Mouse (Mus musculus) liver, embryonic 15.5 days (tissue): ENCODE results near the gene Cdk19. TPM values are rescaled to one million over a fixed set of nuclear protein-coding genes. Genes with fewer than 3 reads are reported as not detected.

Experiments
- ATAC-seq: fragments of 200-750 bp; cut with Nextera tagmentation; 2 replicates; pipeline ENCODE4 v1.8.0; 2017; ENCODE audit warnings: moderate number of reproducible peaks, mild to moderate bottlenecking, moderate library complexity; ENCODE audit not compliant: insufficient read depth
- H3K27ac ChIP-seq: fragments of 300-500 bp; sonication (generic); replicated peaks from 2 replicates; pipeline ENCODE4 v1.5.1; 2015; ENCODE audit warnings: mild to moderate bottlenecking, inconsistent platforms
- H3K27me3 ChIP-seq: fragments of 300-500 bp; sonication (generic); 2 replicates; pipeline ENCODE4 v1.6.1; 2015; ENCODE audit warnings: mild to moderate bottlenecking, inconsistent platforms
- H3K36me3 ChIP-seq: fragments of 300-500 bp; sonication (generic); replicated peaks from 2 replicates; pipeline ENCODE4 v1.6.1; 2015; ENCODE audit warnings: moderate library complexity, mild to moderate bottlenecking, inconsistent platforms
- H3K4me1 ChIP-seq: fragments of 300-500 bp; sonication (generic); replicated peaks from 2 replicates; pipeline ENCODE4 v1.6.1; 2015; ENCODE audit warnings: inconsistent platforms
- H3K4me2 ChIP-seq: fragments of 300-500 bp; sonication (generic); 2 replicates; pipeline ENCODE4 v1.6.1; 2015; ENCODE audit warnings: moderate library complexity, mild to moderate bottlenecking, inconsistent platforms
- H3K4me3 ChIP-seq: fragments of 300-500 bp; sonication (generic); replicated peaks from 2 replicates; pipeline ENCODE4 v1.5.1; 2015; ENCODE audit warnings: mild to moderate bottlenecking, inconsistent platforms
- H3K9ac ChIP-seq: fragments of 300-500 bp; sonication (generic); 2 replicates; pipeline ENCODE4 v1.6.1; 2015; ENCODE audit warnings: moderate library complexity, mild to moderate bottlenecking, inconsistent platforms
- H3K9me3 ChIP-seq: fragments of 300-500 bp; sonication (generic); replicated peaks from 2 replicates; pipeline ENCODE4 v1.6.1; 2016; ENCODE audit warnings: inconsistent platforms
- WGBS: fragments of 180-500 bp; shearing (Covaris S2); methylation state at CpG from one replicate; pipeline ENCODE4 v1.1.7; 2015; ENCODE audit warnings: mixed read lengths; ENCODE audit not compliant: insufficient replicate concordance; 5-methylcytosine and 5-hydroxymethylcytosine counted together
- polyA plus RNA-seq: library from polyadenylated mRNA; unstranded; fragments of >200 nt; fragmentation: Nextera tagmentation; extraction: Ambion mirVana; gene quantifications from 2 replicates; pipeline ENCODE4 v1.2.1, GENCODE M21; 2015

Cdk19 gene
- polyA plus RNA-seq, 1 experiment from 2014 or later, result 2.9 TPM

GRCm38 (mm10) chr10:40350245-40350932, 11.0 kb downstream of the Cdk19 start:
- no peak for ATAC-seq
- WGBS, result 39% methylated on average over 12 of the region's 12 CpGs
- peak overlapping the region; percentile 90 for H3K4me2 ChIP-seq
- H3K9ac ChIP-seq, result peak overlapping the region; percentile 88
- H3K27me3 ChIP-seq, result no peaks in the 10 kb centered on the region
- no peaks in the 10 kb centered on the region for H3K9me3 ChIP-seq
- peak overlapping the region; percentile 100; the same call in 1 of the 2 replicates for H3K27ac ChIP-seq
- H3K36me3 ChIP-seq, result no peaks in the 10 kb centered on the region
- peaks cover 34% of the 10 kb centered on the region for H3K4me1 ChIP-seq
- peak overlapping the region; percentile 97 for H3K4me3 ChIP-seq

DNA sequence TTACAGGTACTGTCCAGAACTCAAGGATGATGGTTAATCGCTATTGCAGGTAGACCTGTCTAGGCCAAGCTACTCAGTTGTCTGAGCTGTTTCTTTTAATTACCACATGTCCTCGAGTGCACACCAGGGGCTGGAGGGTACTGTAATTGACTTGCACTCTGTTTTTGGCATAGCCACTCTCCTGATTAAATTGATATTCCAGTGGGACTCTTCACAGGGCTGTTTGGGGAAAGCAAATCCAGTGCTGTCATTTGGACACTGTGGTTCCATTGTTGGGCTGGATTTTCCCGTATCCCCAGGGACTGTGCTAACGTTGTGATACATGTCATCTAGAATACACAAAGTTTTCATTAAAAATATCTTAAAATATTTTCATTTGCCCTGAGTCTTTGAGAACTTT, 11.8 kb downstream of the Cdk19 start:
- no peaks in the 10 kb centered on the region for H3K36me3 ChIP-seq
- H3K9me3 ChIP-seq, result no peaks in the 10 kb centered on the region
- H3K9ac ChIP-seq, result no peak overlapping the region
- no peak overlapping the region for H3K27ac ChIP-seq
- peak overlapping the region; percentile 97; the same call in 1 of the 2 replicates for H3K4me3 ChIP-seq
- H3K27me3 ChIP-seq, result no peaks in the 10 kb centered on the region
- WGBS, result 72% methylated on average over 4 of the region's 4 CpGs
- H3K4me1 ChIP-seq, result peaks cover 36% of the 10 kb centered on the region
- H3K4me2 ChIP-seq, result peak overlapping the region; percentile 90; the same call in 1 of the 2 replicates
- ATAC-seq, result no peak

GRCm38 (mm10) chr10:40354081-40354480, 14.7 kb downstream of the Cdk19 start:
- no peak overlapping the region for H3K27ac ChIP-seq
- H3K27me3 ChIP-seq, result no peaks in the 10 kb centered on the region
- H3K4me2 ChIP-seq, result no peak overlapping the region
- no peak for ATAC-seq
- peaks cover 22% of the 10 kb centered on the region for H3K4me1 ChIP-seq
- no peak overlapping the region for H3K9ac ChIP-seq
- no peak overlapping the region for H3K4me3 ChIP-seq
- no peaks in the 10 kb centered on the region for H3K9me3 ChIP-seq
- 74% methylated on average over 9 of the region's 9 CpGs for WGBS
- H3K36me3 ChIP-seq, result no peaks in the 10 kb centered on the region

- Histone ChIP-seq H3K4me1 (peaks cover 22% of the 10 kb centered on the region), H3K4me3 (no peak overlapping the region), H3K36me3 (no peaks in the 10 kb centered on the region), H3K9me3 (no peaks in the 10 kb centered on the region), H3K27ac (no peak overlapping the region), H3K4me2 (no peak overlapping the region), H3K9ac (no peak overlapping the region), H3K27me3 (no peaks in the 10 kb centered on the region)
- 46% methylated on average over 1 of the region's 1 CpGs for WGBS
- ATAC-seq, result no peak
These were observed 15.2 kb downstream of the Cdk19 start for GRCm38 (mm10) chr10:40354556-40354955.

DNA sequence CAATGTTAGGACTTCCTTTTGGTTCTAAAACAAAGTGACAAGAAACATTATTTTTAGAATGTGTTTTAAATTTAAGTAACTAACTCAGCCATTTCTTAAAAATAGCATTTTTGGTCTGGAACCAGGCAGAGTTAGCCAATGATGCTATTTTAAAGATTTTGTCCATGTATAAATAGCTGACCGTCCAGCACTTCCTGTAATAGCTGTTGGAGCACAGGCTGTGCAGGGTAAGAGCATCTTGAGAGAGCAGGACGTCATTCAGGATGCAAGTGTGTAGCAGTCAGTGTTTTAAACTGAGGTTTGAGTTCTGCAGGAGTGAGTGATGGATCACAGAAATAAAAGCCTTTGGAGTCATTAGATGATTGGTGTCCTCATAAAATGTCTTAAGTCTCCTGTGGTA, 18.8 kb downstream of the Cdk19 start:
- no peaks in the 10 kb centered on the region for H3K27me3 ChIP-seq
- 51% methylated on average over 2 of the region's 2 CpGs for WGBS
- H3K9me3 ChIP-seq, result no peaks in the 10 kb centered on the region
- ATAC-seq, result no peak
- no peak overlapping the region for H3K9ac ChIP-seq
- H3K27ac ChIP-seq, result no peak overlapping the region
- no peak overlapping the region for H3K4me2 ChIP-seq
- peaks cover 15% of the 10 kb centered on the region for H3K4me1 ChIP-seq
- H3K4me3 ChIP-seq, result no peak overlapping the region
- H3K36me3 ChIP-seq, result no peaks in the 10 kb centered on the region

GRCm38 (mm10) chr10:40359131-40359530, 19.8 kb downstream of the Cdk19 start:
- no peak for ATAC-seq
- no peak overlapping the region for H3K4me3 ChIP-seq
- 74% methylated on average over 2 of the region's 2 CpGs for WGBS
- no peaks in the 10 kb centered on the region for H3K36me3 ChIP-seq
- peaks cover 15% of the 10 kb centered on the region for H3K4me1 ChIP-seq
- no peak overlapping the region for H3K27ac ChIP-seq
- H3K4me2 ChIP-seq, result no peak overlapping the region
- H3K9me3 ChIP-seq, result no peaks in the 10 kb centered on the region
- no peaks in the 10 kb centered on the region for H3K27me3 ChIP-seq
- no peak overlapping the region for H3K9ac ChIP-seq

DNA sequence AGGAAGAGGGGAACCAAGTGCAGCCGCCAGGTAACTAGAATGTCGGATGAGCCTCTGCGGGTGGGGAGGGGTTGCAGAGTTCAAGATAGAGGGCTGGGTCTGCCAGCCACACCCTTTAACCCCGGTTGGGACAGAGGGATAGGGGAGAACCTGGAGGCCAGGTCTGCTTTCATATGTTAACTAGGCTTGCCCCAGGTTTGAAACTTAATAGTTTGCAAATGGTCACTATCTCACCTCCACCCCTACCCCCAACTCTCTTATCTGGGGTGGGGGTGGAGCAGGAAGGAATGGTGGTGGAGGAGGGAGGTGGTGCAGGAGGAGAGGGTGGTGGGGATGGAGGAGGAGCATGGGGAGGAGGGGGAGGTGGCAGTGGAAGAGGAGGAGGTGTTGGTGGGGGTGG, 23.6 kb downstream of the Cdk19 start:
- Histone ChIP-seq H3K4me3 (no peak overlapping the region), H3K36me3 (no peaks in the 10 kb centered on the region), H3K4me1 (peaks cover 12% of the 10 kb centered on the region), H3K9ac (no peak overlapping the region), H3K9me3 (no peaks in the 10 kb centered on the region), H3K4me2 (no peak overlapping the region; the same call in 1 of the 2 replicates), H3K27me3 (no peaks in the 10 kb centered on the region), H3K27ac (no peak overlapping the region)
- WGBS, result 12% methylated on average over 4 of the region's 4 CpGs
- no peak for ATAC-seq

- no peak overlapping the region for H3K9ac ChIP-seq
- WGBS, result 61% methylated on average over 5 of the region's 5 CpGs
- H3K4me3 ChIP-seq, result no peak overlapping the region
- no peaks in the 10 kb centered on the region for H3K27me3 ChIP-seq
- ATAC-seq, result no peak
- H3K9me3 ChIP-seq, result no peaks in the 10 kb centered on the region
- H3K4me2 ChIP-seq, result no peak overlapping the region
- H3K4me1 ChIP-seq, result peaks cover 12% of the 10 kb centered on the region
- no peak overlapping the region for H3K27ac ChIP-seq
- no peaks in the 10 kb centered on the region for H3K36me3 ChIP-seq
These were observed 25.4 kb downstream of the Cdk19 start for GRCm38 (mm10) chr10:40364642-40365361.

GRCm38 (mm10) chr10:40365991-40366390, 26.6 kb downstream of the Cdk19 start:
- no peak for ATAC-seq
- peaks cover 12% of the 10 kb centered on the region for H3K4me1 ChIP-seq
- WGBS, result 74% methylated on average over 2 of the region's 2 CpGs

DNA sequence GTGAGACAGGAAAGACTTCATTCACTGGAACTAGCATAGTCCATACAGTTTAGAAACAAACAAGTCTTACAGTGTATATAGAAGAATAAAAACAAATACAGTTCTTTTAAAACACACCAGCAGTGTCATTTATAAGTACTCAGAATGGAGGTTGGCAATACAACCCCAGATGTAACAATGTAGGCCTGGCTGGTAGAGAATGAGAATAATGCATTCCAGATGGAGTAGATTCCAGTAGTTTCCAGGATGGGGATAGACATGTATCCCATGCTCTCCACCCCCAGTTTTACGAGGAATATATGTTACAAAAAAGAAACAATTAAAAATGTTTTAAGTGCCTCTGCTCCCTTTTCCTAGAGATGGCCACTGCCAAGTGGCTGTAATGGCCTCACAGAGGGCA, 29.2 kb downstream of the Cdk19 start:
- no peaks in the 10 kb centered on the region for H3K27me3 ChIP-seq
- no peaks in the 10 kb centered on the region for H3K9me3 ChIP-seq
- H3K4me2 ChIP-seq, result no peak overlapping the region
- H3K36me3 ChIP-seq, result no peaks in the 10 kb centered on the region
- no peak overlapping the region for H3K9ac ChIP-seq
- no peak overlapping the region for H3K27ac ChIP-seq
- no peak overlapping the region for H3K4me3 ChIP-seq
- 69% methylated on average over 1 of the region's 1 CpGs for WGBS
- ATAC-seq, result no peak
- H3K4me1 ChIP-seq, result no peaks in the 10 kb centered on the region

More at GRCm38 (mm10) chr10:40365991-40366390, 26.6 kb downstream of the Cdk19 start:
- Histone ChIP-seq H3K27me3 (no peaks in the 10 kb centered on the region), H3K4me2 (no peak overlapping the region), H3K36me3 (no peaks in the 10 kb centered on the region), H3K4me3 (no peak overlapping the region), H3K27ac (no peak overlapping the region), H3K9me3 (no peaks in the 10 kb centered on the region), H3K9ac (no peak overlapping the region)

DNA sequence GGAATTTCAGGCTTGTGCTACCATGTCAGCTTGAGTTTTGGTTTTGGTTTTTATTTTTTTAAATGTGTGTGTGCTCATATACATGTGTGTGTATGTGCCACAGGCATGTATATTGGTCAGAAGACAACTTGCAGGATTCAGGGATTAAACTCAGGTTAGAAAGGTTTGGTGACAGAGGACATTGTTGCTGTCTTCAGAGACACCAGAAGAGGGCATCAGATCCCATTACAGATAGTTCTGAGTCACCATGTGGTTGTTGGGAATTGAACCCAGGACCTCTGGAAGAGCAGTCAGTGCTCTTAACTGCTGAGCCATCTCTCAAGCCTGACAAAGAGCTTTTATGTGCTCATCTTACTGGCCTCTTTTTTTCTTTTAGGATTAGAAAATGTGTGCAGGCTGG, 30.8 kb downstream of the Cdk19 start:
- no peaks in the 10 kb centered on the region for H3K36me3 ChIP-seq
- no peaks in the 10 kb centered on the region for H3K9me3 ChIP-seq
- no peaks in the 10 kb centered on the region for H3K27me3 ChIP-seq
- no peak overlapping the region for H3K9ac ChIP-seq
- no peak overlapping the region for H3K4me2 ChIP-seq
- H3K4me1 ChIP-seq, result no peaks in the 10 kb centered on the region
- ATAC-seq, result no peak
- no peak overlapping the region for H3K27ac ChIP-seq
- no peak overlapping the region for H3K4me3 ChIP-seq
